Mouse (Mus musculus): ENCODE measurements around the gene Galp. TPM values are rescaled to one million over a fixed set of nuclear protein-coding genes. Genes with fewer than 3 reads are reported as not detected.
"Not testable (repeated sequence)": the region's sequence is repeated elsewhere in the genome, so short reads cannot be mapped to it uniquely, and the experiment has no call there.

The Galp gene
- polyA plus RNA-seq, 1 experiment from 2014 or later: not detected

DNA sequence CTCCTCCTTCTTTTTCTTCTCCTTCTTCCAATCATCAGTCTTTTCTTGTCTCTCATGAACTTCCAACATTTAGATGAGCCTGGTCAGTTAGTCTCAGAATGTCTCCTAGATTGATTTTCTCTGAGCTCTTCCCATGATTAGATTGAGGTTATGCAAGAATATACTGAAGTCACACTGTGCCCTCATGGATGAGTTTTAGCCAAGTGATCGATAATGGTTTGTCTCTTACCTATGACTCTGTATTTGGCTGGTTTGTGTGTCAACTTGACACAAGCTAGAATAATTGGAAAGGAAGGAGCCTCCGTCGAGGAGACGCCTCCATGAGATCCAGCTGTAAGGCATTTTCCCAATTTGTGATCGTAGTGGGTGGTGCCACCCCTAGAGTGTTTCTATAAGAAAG lies 57.6 kb downstream of the Galp start:
- DNase-seq: no peak
- Histone ChIP-seq H3K4me3 (replicated peaks; ENCODE audit: low read depth, low read length) (no peak overlapping the region), H3K9ac (replicated peaks; ENCODE audit: low read length) (no peak overlapping the region), H3K27me3 (ENCODE audit: control insufficient read depth, insufficient read depth, low read length) (no peaks in the 10 kb centered on the region), H3K9me3 (ENCODE audit: control insufficient read depth, low read length) (no peaks in the 10 kb centered on the region), H3K27ac (replicated peaks; ENCODE audit: low read depth, low read length) (no peak overlapping the region), H3K4me1 (ENCODE audit: control insufficient read depth, insufficient read depth, low read length) (no peaks in the 10 kb centered on the region), H3K36me3 (ENCODE audit: control insufficient read depth, insufficient read depth, low read length) (no peaks in the 10 kb centered on the region), H3K4me2 (ENCODE audit: low read length) (no peak overlapping the region)
- 94% methylated on average over 5 of the region's 5 CpGs for WGBS
- ATAC-seq (ENCODE audit: low FRiP score, low TSS enrichment): no peak

DNA sequence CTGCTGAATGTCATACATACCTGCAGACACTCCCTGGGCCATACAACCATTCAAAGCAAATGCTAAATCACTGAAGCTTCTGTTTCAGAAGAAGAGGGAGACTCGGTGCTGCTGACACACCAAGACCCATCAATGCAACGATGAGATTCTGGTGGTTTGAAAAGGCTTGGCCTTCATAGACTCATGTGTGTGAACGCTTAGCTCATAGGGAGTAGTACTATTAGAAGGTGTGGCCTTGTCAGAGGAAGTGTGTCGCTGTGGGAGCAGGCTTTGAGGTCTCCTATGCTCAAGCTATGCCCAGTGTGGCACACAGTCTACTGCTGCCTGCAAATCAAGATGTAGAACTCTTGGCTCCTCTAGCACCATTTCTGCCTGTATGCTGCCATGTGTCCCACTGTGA lies 60.5 kb downstream of the Galp start:
- no peak for ATAC-seq (ENCODE audit: low FRiP score, low TSS enrichment)
- Histone ChIP-seq H3K4me1 (ENCODE audit: control insufficient read depth, insufficient read depth, low read length) (no peaks in the 10 kb centered on the region), H3K9me3 (ENCODE audit: control insufficient read depth, low read length) (no peaks in the 10 kb centered on the region), H3K4me2 (ENCODE audit: low read length) (no peak overlapping the region), H3K9ac (replicated peaks; ENCODE audit: low read length) (no peak overlapping the region), H3K27ac (replicated peaks; ENCODE audit: low read depth, low read length) (no peak overlapping the region), H3K4me3 (replicated peaks; ENCODE audit: low read depth, low read length) (no peak overlapping the region), H3K36me3 (ENCODE audit: control insufficient read depth, insufficient read depth, low read length) (no peaks in the 10 kb centered on the region), H3K27me3 (ENCODE audit: control insufficient read depth, insufficient read depth, low read length) (no peaks in the 10 kb centered on the region)
- WGBS: 80% methylated on average over 4 of the region's 4 CpGs
- no peak for DNase-seq

DNA sequence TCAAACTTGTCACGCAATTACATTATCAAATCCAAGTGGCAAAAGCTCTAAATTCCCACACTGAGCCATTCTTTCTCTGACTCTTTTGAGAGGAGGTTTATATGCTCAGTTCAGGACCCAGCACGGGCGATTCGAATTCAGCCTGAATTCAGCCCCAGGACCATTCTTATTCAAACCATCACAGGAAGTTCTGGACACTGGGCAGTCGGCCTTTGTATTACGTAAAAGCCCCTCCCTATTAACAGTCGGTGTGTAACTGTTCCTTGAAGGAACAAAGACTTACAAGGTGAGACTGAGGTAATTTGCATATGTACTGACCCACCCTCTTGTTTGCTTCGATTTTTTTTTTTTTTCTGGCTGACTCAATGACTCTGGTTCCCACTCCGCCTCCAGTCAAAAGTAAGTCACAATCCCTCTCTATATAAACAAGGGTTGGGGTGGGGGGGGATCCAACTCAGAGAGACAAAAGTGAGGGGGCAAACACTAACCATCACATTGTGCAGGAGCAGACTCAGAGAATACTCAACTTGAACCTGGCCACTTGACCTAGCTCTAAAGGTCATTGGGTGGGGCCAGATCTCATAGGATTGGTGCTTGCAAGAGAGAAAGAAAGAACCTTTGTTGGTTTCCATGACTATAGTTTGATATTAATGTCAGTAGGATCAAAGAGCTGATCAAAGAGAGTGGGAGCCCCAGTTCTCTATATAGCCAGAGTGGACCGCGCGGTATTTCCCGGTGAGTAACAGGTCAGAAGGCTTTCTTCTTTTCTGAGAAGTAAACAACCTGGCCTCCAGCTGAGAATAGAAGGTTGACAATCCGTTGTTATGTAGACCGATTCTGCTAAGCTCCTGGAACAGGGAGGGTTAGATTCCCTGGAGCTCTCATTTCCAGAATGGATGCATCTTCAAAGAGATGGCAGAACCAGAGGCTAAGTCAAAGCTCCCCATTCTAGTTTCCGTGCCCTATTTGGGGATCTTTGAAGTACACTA lies 61.6 kb downstream of the Galp start:
- Histone ChIP-seq H3K27me3 (ENCODE audit: control insufficient read depth, insufficient read depth, low read length) (no peaks in the 10 kb centered on the region), H3K4me3 (replicated peaks; ENCODE audit: low read depth, low read length) (no peak overlapping the region), H3K27ac (replicated peaks; ENCODE audit: low read depth, low read length) (no peak overlapping the region), H3K4me2 (ENCODE audit: low read length) (no peak overlapping the region), H3K4me1 (ENCODE audit: control insufficient read depth, insufficient read depth, low read length) (no peaks in the 10 kb centered on the region), H3K9me3 (ENCODE audit: control insufficient read depth, low read length) (no peaks in the 10 kb centered on the region), H3K9ac (replicated peaks; ENCODE audit: low read length) (no peak overlapping the region), H3K36me3 (ENCODE audit: control insufficient read depth, insufficient read depth, low read length) (no peaks in the 10 kb centered on the region)
- no peak for ATAC-seq (ENCODE audit: low FRiP score, low TSS enrichment)
- WGBS: 34% methylated on average over 16 of the region's 16 CpGs
- no peak for DNase-seq

GRCm38 (mm10) chr7:6260004-6260403 lies 63.1 kb downstream of the Galp start:
- not testable (repeated sequence) for ATAC-seq (ENCODE audit: low FRiP score, low TSS enrichment); H3K9me3 ChIP-seq (ENCODE audit: control insufficient read depth, low read length); H3K4me3 ChIP-seq (replicated peaks; ENCODE audit: low read depth, low read length); H3K27ac ChIP-seq (replicated peaks; ENCODE audit: low read depth, low read length); H3K27me3 ChIP-seq (ENCODE audit: control insufficient read depth, insufficient read depth, low read length); H3K4me2 ChIP-seq (ENCODE audit: low read length); H3K4me1 ChIP-seq (ENCODE audit: control insufficient read depth, insufficient read depth, low read length); DNase-seq; H3K36me3 ChIP-seq (ENCODE audit: control insufficient read depth, insufficient read depth, low read length); H3K9ac ChIP-seq (replicated peaks; ENCODE audit: low read length)
- 38% methylated on average over 2 of the region's 2 CpGs for WGBS

DNA sequence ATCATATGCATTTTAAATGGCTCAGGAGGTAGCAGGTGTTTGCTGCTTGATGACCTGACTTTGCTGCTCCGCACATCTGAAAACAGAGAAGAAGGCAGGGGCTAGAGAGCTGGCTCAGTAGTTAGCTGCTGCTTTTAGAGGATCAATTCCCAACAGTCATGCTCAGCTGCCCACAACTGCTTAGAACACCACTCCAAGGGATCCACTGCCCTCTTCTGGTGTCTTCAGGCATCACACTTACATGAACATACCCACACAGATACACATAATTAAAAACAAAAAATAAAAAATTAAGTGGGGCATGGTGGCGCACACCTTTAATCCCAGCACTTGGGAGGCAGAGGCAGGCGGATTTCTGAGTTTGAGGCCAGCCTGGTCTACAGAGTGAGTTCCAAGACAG lies 65.2 kb downstream of the Galp start:
- no peak for DNase-seq
- WGBS: 83% methylated on average over 3 of the region's 3 CpGs
- Histone ChIP-seq H3K36me3 (ENCODE audit: control insufficient read depth, insufficient read depth, low read length) (no peaks in the 10 kb centered on the region), H3K4me1 (ENCODE audit: control insufficient read depth, insufficient read depth, low read length) (no peaks in the 10 kb centered on the region), H3K9ac (replicated peaks; ENCODE audit: low read length) (no peak overlapping the region), H3K27me3 (ENCODE audit: control insufficient read depth, insufficient read depth, low read length) (no peaks in the 10 kb centered on the region), H3K9me3 (ENCODE audit: control insufficient read depth, low read length) (no peaks in the 10 kb centered on the region), H3K27ac (replicated peaks; ENCODE audit: low read depth, low read length) (no peak overlapping the region), H3K4me2 (ENCODE audit: low read length) (no peak overlapping the region), H3K4me3 (replicated peaks; ENCODE audit: low read depth, low read length) (no peak overlapping the region)
- ATAC-seq (ENCODE audit: low FRiP score, low TSS enrichment): no peak

- H3K4me1 ChIP-seq (ENCODE audit: control insufficient read depth, insufficient read depth, low read length): no peaks in the 10 kb centered on the region
- no peak overlapping the region for H3K9ac ChIP-seq (replicated peaks; ENCODE audit: low read length)
- H3K4me3 ChIP-seq (replicated peaks; ENCODE audit: low read depth, low read length): no peak overlapping the region
- no peak for ATAC-seq (ENCODE audit: low FRiP score, low TSS enrichment)
- no peaks in the 10 kb centered on the region for H3K9me3 ChIP-seq (ENCODE audit: control insufficient read depth, low read length)
- H3K27me3 ChIP-seq (ENCODE audit: control insufficient read depth, insufficient read depth, low read length): no peaks in the 10 kb centered on the region
- no peak for DNase-seq
- no peak overlapping the region for H3K4me2 ChIP-seq (ENCODE audit: low read length)
- H3K36me3 ChIP-seq (ENCODE audit: control insufficient read depth, insufficient read depth, low read length): no peaks in the 10 kb centered on the region
- WGBS: 81% methylated on average over 4 of the region's 4 CpGs
- no peak overlapping the region for H3K27ac ChIP-seq (replicated peaks; ENCODE audit: low read depth, low read length)
Measured at GRCm38 (mm10) chr7:6262984-6263383, 66.1 kb downstream of the Galp start.

DNA sequence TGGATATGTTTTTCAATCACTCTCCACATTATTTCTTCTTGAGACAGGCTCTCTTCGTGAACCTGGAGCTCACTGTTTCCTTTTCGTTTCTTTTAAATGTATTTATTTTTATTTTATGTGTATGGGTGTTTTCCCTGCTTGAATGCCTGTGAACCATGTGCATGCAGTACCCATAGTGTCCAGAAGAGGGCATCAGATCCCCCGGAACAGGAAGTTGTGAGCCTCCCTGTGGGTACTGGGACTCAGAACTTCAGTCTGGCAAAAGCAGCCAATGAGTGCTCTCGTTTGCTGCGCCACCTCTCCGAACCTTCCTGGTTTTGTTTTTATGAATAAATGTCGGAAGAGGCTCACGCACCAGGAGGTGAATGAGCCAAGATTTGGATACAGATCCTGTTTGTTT lies 68.8 kb downstream of the Galp start:
- no peaks in the 10 kb centered on the region for H3K36me3 ChIP-seq (ENCODE audit: control insufficient read depth, insufficient read depth, low read length)
- H3K4me1 ChIP-seq (ENCODE audit: control insufficient read depth, insufficient read depth, low read length): no peaks in the 10 kb centered on the region
- no peak for ATAC-seq (ENCODE audit: low FRiP score, low TSS enrichment)
- WGBS: 66% methylated on average over 8 of the region's 8 CpGs
- no peak overlapping the region for H3K27ac ChIP-seq (replicated peaks; ENCODE audit: low read depth, low read length)
- H3K4me2 ChIP-seq (ENCODE audit: low read length): no peak overlapping the region
- H3K27me3 ChIP-seq (ENCODE audit: control insufficient read depth, insufficient read depth, low read length): no peaks in the 10 kb centered on the region
- no peak overlapping the region for H3K4me3 ChIP-seq (replicated peaks; ENCODE audit: low read depth, low read length)
- DNase-seq: no peak
- H3K9ac ChIP-seq (replicated peaks; ENCODE audit: low read length): no peak overlapping the region
- no peaks in the 10 kb centered on the region for H3K9me3 ChIP-seq (ENCODE audit: control insufficient read depth, low read length)

All from midbrain, embryonic 14.5 days (tissue).